Comparison of ENCODE assay signal across 22 mouse cellular contexts in genomic region chr10:126479743-126480142, GRCm38 (mm10).
A peak's percentile ranks its signal among the peaks of the same experiment; 100 is the strongest.
DNase-seq lines count a peak whose midpoint lies in the region; ATAC-seq lines count a peak whose summit lies in the region.
"Had no signal": no experiment of that assay in that cellular context is flagged by ENCODE, and none has a peak within 500 bp of the region (broad histone marks: within the 10 kb centered on the region; RNA-seq: fewer than 3 reads in every experiment).

No protein-coding gene starts in this region.

- H3K27me3 ChIP-seq in kidney, embryonic 15.5 days: no peaks in the 10 kb centered on the region
- H3K27me3 ChIP-seq: CH12.LX, Patski had no signal

- H3K4me3 ChIP-seq in kidney, embryonic 15.5 days (replicated peaks): no peak overlapping the region

- no peaks in the 10 kb centered on the region for H3K4me1 ChIP-seq in kidney, embryonic 15.5 days

- no peaks in the 10 kb centered on the region; the same call in 1 of the 2 replicates for H3K9me3 ChIP-seq in kidney, embryonic 15.5 days (replicated peaks)

- no peak overlapping the region for H3K4me2 ChIP-seq in kidney, embryonic 15.5 days

- no peak overlapping the region for H3K27ac ChIP-seq in kidney, embryonic 15.5 days

- DNase-seq in heart, adult 11 months: peak; percentile 33
- DNase-seq in heart, postnatal 4 days: no peak
- no peak for DNase-seq in kidney, postnatal 36 days
- DNase-seq in ovary, adult 18-20 months (ENCODE audit: low spot score): no peak
- DNase-seq: adrenal gland, adult 2 months; adrenal gland, adult 8-10 months; adrenal gland, postnatal 10 days; adrenal gland, postnatal 14 days; adrenal gland, postnatal 25 days; adrenal gland, postnatal 36 days; B cell, adult 2 months; cerebellum, adult 11 months; cerebellum, adult 11-12 months had no signal

- no peaks in the 10 kb centered on the region for H3K36me3 ChIP-seq in kidney, embryonic 15.5 days
- H3K36me3 ChIP-seq: G1E had no signal

- ATAC-seq in granulocyte monocyte progenitor cell, adult 5-6 weeks (replicated peaks; ENCODE audit: poor library complexity, severe bottlenecking): peak; percentile 72
- ATAC-seq in megakaryocyte, adult 5-6 weeks (ENCODE audit: poor library complexity, severe bottlenecking): peak; percentile 74
- peak; percentile 52; the same call in 1 of the 2 replicates for ATAC-seq in megakaryocyte progenitor cell, adult 5-6 weeks (replicated peaks; ENCODE audit: poor library complexity)
- no peak for ATAC-seq in kidney, embryonic 15.5 days (replicated peaks; ENCODE audit: low FRiP score)
- ATAC-seq: activated CD4-positive, CD25-positive, alpha-beta regulatory T cell, adult 4 months; CD4-positive, CD25-positive, alpha-beta regulatory T cell, adult 4 months; Patski had no signal

- no peak overlapping the region for H3K9ac ChIP-seq in kidney, embryonic 15.5 days

- 56% methylated on average over 2 of the region's 2 CpGs for WGBS in kidney, embryonic 15.5 days
